Mouse (Mus musculus) v-Abl transformed pro-B cells (cell line): ENCODE results near the gene Gm20219.

ENCODE experiments used
- in situ Hi-C, 2 experiments: fragments of 400-800 bp; cut with MboI; formaldehyde crosslinking; loops; one replicate each; pipeline ENCODE4 v1.15.1; 2025; ENCODE audit not compliant: unreplicated experiment in 2 of 2

Gm20219 gene

DNA sequence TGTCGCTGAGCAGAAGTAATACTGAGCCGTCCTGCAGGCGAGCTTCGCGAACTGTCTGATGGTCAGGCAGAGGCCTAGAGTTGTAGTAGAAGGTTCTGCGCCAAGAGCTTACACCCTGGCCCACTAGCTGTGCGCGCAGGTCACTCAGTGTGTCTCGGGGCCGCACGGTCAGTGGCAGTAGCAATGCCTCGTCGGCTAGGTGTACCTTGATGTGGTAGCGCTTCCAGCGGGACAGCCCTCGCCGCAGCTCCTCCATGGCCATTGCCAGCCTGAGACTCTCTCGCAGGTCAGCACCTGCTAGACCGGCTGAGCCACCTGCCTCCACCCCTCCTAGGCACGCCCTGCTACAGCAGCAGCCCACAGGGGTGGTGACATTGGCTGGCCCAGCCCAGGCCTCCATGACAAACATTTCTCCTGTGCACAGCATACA lies at the start of gene Gm20219:
Gm20219 (minus strand) TSS at position 266 of the 430 bp plus-strand sequence.
- in situ Hi-C loops: loop anchor here (5.0 to 10.0 kb wide), 3 partner anchors 72 to 429 kb away; partner anchors contain the start of gene Lrg1 (in 1 of the 2)

DNA sequence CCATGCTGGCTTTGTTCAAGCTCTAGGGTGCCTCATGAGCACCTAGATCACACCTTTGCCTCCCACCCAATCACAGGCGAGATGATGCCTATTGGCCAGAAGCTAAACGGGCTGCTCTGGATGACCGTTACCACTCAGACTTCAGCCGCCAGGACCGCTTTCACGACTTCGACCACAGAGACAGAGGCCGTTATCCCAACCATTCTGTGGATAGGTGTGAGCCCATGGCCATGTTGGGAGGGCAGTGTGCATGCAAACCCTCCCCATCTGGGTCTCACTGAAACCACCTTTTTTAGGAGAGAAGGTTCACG lies 49.8 kb upstream of the Gm20219 start:
- in situ Hi-C loops: no loop called here

DNA sequence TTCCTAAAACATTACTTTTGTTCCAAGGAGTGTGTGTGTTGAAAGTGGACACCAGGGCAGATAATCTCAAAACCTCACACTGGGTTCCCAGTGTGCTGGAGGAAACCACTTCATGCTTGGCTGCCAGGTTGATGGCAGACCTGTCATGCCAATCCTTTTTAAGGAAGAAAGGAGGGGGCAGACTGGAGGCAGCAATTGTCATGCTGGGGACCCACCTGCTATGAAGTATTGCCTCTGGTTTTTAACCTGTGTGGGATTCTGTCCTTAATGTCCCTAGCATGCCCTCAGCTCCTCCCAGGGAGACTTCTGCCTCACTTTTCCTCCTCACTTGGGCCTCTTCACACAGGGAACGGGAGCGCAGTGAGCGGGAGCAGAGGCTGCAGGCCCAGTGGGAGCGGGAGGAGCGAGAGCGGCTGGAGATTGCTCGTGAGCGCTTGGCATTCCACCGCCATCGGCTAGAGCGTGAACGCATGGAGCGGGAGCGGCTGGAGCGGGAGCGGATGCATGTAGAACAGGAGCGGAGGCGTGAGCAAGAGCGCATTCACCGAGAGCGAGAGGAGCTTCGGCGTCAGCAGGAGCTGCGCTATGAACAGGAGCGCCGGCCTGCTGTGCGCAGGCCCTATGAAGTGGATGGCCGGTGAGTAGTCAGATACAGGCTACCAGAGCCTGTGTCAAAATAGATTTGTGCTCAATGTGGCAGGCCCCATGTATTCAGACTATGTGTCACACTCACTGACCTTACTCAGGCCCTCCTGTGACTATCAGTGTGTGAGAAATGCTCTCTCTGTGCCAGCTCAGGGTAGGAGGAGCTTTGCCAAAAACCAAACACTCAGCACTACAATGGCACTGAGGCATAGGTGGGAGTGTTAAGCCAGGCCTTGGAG lies 49.2 kb upstream of the Gm20219 start:
- in situ Hi-C loops: no loop called here

DNA sequence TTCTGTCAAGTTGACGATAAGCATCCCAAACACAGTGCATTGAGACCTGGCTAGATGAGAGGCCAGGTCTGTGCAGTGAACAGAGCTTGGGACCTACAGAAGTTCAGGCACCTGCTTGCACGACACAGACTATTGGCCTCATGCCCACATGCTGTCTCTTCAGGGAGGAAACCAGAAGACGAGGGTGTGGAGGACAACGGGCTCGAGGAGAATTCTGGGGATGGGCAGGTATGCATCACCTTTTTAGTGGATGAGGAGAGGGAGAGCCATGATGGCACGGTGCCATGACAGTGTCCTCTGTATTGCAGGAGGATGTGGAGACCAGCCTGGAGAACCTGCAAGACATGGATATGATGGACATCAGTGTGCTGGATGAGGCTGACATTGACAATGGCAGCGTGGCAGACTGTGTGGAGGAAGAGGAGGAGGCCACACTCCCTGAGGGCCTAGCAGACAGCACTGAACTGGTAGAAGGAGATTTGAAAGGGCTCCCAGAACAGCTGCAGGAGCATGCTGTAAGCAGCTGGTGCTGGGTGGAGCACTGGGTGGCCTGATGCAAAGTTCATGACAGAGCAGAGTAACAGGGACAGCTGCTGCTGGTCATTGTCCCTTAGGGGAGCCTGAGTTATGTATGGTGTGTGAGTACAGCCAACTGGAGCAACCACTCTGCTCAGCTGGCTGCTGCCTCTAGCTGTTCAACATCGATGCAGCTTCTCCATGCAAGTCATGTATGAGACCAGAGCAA lies 39.5 kb upstream of the Gm20219 start:
- in situ Hi-C loops: loop anchor here in 1 of 2 experiments (25.0 kb wide), 1 partner anchor 694 kb away; the partner anchor contains the start of gene Vav1

DNA sequence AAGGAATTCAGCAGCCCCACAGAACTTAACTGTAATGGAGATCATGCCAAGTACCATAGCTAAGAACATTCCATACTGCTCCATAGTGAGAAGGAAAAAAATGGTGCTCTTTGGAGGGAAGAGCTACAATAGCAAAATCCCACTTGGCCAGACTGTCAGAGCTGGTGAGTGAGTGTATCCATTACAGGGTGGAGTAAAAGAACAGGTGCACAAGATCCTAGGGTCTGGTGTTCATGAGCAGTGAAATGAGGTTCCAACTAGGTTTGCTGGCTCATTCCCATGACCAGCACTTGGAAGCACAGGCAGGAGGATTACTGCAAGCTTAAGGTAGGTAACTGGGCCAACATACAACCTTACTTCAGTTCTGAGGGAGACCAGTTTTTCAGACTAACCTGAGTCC lies 38.4 kb upstream of the Gm20219 start:
- in situ Hi-C loops: loop anchor here in 1 of 2 experiments (25.0 kb wide), 1 partner anchor 695 kb away; the partner anchor contains the start of gene Vav1

DNA sequence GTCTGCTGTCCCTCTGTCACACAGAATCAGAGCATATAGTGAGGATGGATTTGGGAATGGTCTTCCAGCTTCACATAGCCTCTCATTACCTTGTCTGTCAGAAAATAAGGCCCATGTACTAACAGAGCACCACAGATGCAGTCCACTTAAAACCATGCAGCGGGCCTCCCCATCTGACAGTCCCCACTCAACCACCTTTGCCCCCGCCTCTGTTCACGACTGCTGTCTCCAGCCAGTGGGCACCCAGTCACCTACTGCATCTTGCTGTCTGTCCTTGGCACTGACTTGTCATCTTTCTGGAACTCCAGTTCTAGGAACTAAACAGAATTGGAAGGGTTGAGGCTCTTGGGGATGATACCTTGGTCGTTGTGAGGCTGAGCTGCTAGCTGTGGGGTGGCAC lies 34.7 kb upstream of the Gm20219 start:
- in situ Hi-C loops: loop anchor here in 1 of 2 experiments (25.0 kb wide), 1 partner anchor 698 kb away; the partner anchor contains the start of gene Vav1

DNA sequence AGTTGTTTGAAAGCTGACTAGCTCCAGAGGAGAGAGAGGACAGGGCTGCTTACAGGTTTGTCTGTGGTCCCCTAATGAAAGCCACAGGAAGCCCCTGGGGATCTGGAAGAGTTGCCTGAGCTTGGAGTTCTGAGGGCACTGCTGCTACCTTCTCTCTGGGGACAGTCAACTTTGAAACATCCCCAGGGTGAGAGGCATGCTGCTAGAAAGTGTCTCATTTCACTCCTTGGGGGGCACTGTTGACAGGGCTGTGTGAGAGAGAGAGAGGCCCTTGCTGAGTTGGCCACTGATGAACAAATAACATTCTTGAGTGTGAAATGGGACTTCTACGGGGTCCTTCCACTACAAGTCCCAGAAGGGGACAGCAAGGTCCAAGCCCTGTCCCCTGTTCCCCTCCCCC lies 33.6 kb upstream of the Gm20219 start:
- in situ Hi-C loops: loop anchor here in 1 of 2 experiments (25.0 kb wide), 1 partner anchor 700 kb away; the partner anchor contains the start of gene Vav1

DNA sequence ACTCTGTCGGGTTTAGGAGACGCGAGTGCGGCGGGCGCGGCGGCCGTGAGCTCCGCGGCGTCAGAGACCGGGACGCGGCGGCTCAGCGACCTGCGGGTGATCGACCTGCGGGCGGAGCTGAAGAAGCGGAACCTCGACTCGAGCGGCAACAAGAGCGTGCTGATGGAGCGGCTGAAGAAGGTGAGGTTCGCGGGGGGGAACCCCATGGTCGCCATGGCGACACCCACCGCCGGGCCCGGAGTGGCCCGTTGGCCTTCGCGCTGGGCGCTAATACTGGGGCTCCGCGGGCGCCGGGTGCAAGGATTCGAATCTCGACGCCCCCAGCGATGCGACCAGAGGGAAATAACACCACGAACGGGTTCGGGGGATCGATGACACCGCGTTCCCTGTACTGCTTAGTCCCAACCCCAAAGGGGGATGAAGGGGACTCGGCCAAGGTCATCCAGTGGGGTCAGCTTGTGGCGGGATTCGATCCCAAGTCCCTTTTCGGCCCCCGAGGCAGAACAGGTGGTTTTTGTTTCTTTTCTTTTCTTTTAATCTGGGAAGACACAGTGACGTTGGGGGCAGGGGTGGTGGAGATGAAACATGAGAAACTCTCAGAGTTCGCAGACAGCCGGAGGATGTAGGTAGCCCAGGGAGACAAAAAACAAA lies 31.1 kb upstream of the Gm20219 start:
- in situ Hi-C loops: loop anchor here in 1 of 2 experiments (25.0 kb wide), 1 partner anchor 702 kb away; the partner anchor contains the start of gene Vav1

DNA sequence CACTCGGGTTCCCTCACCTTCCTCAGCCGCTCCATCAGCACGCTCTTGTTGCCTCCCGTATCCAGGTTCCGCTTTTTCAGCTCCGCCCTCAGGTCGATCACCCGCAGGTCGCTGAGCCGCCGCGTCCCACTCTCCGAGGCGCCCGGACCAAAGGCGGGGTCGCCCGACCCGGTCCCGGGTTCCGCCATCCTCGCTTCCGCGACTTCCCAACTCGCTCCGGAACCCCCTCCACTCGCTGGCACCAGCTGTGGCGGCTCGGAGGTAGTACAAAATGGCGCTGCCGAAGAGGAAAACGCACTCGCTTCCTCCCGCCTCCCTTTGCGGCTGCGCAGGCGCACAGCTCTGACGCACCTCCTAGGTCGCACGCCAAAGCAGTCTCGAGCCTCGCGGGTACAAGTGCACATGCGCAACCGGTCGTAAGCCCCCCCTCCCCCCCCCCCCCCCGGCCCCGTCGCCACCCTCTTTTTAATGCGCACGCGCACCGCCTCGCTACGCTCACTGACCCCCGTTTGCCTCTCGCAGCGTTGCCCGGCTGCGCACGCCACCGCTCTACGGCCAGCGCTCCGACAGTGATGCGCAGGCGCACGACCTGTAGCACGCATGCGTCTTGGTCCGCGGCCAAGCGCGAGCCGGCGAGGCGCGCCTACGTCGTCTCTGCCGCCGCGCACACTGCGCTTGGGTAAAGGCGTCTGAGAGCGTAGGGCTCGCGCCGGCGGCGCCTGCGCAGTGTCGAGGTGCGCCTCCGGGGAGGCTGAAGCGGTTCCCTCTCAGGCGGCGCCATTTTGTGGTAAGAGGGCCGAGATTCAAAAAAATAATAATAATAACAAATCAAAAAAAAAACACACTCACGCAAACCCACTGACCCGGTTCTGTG lies 30.3 kb upstream of the Gm20219 start, which contains the start of the genes Safb2 and Safb:
Safb2 (minus strand) TSS at position 329 of the 874 bp plus-strand sequence.
Safb (plus strand) TSS at position 569 of the 874 bp plus-strand sequence.
- in situ Hi-C loops: loop anchor here in 1 of 2 experiments (5.0 to 25.0 kb wide), 2 partner anchors 178 to 703 kb away; partner anchors contain the start of genes Dus3l and Vav1

DNA sequence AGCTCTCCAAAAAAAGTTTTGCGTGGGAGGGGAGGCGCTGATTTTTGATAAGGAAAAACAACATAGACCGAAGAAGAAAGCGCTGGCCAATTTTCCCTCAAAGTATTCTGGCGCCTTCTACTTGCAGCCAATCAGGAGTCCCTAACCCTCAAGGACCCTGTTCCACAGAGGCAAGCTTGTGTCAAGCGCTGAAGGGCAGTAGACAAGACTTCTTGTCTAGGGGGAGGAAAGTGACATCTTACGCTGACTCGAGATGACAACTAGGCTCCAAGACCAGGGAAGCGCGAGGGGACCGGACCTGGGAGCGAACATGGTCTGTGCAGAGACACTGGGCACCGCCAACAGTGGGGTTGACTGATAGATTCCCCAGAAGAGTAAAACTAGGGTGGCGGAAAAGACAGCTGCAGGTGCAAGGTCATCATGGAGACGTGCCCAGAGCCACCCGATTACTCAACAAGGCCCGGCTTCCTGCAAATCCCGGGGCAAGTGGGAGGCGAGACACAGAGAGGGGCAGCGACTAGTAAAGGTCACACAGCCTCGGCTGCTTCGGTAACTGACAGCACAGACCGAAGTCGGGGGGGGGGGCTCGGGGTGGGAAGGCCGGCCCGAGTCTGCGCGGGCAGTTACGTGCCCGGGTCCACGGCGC lies 29.5 kb upstream of the Gm20219 start:
- in situ Hi-C loops: loop anchor here in 1 of 2 experiments (5.0 to 25.0 kb wide), 2 partner anchors 179 to 704 kb away; partner anchors contain the start of genes Dus3l and Vav1

DNA sequence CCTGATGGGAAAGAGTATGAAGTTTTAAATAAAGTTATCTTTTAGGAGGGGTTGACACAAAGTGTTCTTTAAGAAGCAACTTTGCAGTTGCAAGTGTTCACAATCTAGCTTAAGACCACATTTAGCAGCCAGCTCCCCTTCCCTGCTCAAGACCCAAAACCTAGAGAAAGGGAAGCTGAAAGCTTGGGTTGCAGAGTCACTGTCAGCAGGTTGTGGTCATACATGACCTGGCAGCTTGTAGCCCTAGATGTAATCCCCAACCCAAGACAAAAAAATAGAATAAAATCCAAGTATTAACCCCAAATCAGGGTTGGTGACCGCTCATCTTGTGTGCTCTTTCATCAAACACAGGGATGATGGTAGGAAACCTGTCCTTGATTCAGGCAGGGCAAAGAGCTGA lies 28.9 kb upstream of the Gm20219 start:
- in situ Hi-C loops: loop anchor here in 1 of 2 experiments (5.0 to 25.0 kb wide), 2 partner anchors 179 to 704 kb away; partner anchors contain the start of genes Dus3l and Vav1

DNA sequence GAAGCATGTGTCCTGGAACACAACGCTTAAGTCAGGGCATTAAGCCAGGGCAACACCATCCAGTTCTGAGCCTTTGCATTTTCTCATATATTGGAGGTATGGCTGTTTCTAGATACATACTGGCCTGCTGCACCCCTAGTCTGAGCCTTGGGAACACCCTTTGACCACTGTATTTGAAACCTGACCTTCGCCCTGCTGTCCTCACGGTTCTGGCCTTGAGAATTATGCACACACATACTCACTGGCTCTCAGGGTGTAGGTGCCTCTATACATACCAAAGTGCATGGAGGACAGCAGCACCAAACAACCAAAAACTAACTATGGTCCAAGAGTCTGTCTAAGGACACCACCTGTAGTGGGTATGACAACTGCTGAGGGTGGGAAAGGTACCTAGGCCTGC lies 18.8 kb upstream of the Gm20219 start:
- in situ Hi-C loops: no loop called here

DNA sequence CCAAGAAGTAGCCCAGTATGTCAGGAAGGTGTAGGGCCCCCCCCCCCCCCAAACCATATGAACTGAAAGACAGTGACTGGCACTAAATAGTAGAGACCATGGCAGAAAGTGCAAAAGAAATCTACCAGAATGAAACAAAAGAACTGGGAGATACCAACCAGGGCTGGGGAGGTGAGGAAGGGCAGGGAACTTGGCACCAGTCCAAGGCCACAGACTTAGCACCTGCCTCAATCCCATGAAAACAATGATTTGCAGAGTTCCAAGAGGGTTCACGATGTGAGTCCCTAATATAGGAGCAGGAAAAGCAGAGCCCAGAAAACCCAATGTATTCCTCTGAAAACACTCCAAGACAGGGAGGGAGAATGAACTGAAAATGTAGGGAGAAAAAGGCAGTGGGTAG lies 18.0 kb upstream of the Gm20219 start:
- in situ Hi-C loops: no loop called here

DNA sequence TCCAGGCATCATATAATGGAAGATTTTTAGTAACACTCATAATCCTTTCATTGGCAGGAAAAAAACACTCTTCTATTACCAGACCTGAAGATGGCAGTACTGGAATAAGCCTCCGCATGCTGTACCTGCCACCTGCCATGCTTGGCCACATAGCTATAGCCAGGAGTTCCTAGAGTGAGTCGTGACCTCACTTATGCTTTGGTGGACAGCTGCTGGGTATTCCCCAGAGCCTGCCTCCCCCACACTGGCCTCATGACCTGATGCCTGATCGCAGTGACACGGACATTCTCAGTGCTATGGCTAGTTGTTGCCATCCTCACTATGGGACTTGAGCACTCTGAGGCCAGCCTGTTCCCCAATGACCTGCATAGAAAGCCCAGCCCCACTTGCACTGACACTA lies 16.1 kb upstream of the Gm20219 start:
- in situ Hi-C loops: no loop called here

DNA sequence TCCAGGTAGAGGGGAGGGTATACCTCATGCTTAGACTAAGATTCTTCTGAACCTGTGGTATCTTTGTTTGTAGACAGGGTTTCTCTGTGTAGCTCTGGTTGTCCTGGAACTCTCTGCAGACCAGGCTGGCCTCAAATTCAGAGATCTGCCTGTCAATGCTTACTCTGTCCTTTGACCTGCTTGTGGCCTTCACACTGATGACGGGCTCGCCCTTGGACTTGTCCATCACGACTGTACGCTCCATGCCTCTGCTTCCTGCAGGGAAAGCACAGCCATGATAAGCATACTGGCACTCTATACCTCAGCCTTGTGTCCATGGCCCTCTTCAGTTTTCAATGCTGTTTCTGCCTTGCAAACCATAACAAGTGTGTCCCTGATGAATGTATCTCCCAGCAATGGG lies 13.2 kb upstream of the Gm20219 start:
- in situ Hi-C loops: loop anchor here in 1 of 2 experiments (5.0 kb wide), 1 partner anchor 85 kb away; no protein-coding TSS in a partner anchor

DNA sequence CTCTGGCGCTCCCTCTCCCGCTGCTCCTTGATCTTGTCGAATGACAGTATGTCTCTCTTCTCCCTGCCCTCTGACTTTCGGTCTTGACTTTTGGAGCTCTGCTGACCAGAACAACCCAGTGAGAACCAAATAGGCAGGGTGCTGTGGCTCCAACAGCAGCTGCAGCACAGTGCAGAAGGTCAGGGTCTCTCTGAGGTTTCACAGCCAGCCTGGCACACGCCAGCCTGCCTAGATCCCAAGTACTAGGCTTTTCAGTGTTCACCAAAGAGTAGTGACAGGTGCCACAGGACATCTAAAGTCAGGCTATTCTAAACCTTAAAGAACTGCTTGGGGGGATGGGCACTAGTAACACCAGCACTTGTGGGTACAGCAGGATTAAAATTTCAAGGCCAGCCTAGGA lies 12.7 kb upstream of the Gm20219 start:
- in situ Hi-C loops: loop anchor here in 1 of 2 experiments (5.0 kb wide), 1 partner anchor 85 kb away; no protein-coding TSS in a partner anchor

DNA sequence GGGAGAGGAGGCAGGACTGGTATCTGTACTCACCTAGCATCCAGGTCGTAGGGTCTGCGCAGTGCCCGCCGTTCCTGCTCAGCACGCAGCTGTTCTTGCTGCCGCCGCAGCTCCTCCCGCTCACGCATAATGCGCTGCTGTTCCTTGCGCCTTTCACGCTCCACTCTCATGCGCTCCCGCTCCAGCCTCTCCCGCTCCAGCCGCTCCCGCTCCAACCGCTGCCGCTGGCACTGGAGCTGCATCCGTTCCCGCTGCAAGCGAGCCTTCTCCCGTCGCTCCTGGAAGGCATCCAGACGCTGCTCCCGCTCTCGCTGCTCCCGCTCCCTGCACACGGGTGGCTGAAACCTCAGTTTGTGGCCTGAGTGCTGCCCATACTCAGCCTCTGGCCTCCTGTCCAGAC lies 12.1 kb upstream of the Gm20219 start:
- in situ Hi-C loops: loop anchor here in 1 of 2 experiments (5.0 kb wide), 1 partner anchor 86 kb away; no protein-coding TSS in a partner anchor

DNA sequence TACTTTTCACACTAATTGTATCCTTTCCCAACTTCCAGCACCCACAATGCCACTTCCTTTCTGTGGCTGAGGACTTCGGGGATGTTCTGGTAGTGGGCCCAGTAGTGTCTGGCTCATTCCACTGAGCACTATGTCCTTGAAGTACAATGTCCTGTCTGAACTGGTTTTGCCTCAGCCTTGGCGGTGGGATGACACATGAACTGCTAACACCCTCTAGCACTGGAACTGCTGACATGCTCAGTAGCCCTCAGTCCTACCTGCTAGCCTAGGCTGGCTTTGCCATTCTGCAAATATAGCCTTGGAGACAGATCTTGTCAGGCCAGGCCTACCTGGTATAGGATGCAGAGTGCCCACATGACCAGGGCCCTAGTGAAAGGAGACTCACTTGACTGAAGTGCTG lies 7.7 kb upstream of the Gm20219 start:
- in situ Hi-C loops: no loop called here

DNA sequence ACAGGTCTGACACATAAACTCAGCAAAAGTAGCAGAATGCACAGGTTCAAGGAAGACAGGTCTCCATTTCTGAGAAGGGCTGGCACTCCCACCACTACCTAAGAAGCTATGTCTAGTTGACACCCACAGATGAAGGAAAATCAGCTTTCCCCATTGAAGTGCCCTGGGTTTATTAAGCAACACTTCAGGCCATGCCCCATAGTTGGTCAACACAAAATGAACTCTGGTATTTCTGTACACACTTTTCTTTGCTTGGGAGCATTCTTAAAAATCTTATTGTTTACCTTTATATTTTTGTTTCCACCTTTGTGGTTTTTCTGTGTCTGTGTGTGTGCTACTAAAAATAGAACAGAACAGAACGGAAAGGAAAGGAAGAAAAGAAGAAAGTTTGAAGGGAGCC lies 5.9 kb upstream of the Gm20219 start:
- in situ Hi-C loops: no loop called here
